Mouse (Mus musculus): Measurements from ENCODE around the gene Lrba.

DNA sequence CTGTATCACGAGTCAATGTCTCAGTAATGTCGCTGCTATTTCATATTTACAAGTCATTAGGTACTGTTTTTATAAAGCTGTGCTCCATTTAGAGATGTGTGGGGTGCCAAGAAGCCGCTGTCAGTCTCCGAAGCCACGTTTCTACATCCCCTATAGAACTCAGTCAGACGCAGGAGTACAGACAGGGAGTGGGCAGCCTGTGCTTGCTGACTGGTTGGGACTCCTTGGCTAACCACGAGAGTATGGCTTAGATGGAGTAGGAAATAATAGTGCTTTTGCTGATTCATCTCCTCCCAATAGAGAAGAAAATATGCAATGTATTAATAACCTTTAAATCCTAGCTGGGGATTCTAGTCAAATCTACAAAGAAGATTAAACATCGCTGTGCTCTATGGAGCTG lies 576.4 kb downstream of the Lrba start:
- no peak for TF ChIP-seq CTCF (IDR thresholded peaks at IDR 0.05; ENCODE audit: low read depth)
- TF ChIP-seq EP300 (IDR thresholded peaks at IDR 0.05; ENCODE audit: low read depth): no peak

Measured in heart, postnatal 0 days (tissue).